Mouse (Mus musculus) liver, postnatal 0 days (tissue): ENCODE data around the gene Csad.

Experiments
- CTCF ChIP-seq: sonication (generic); IDR thresholded peaks from 2 replicates; pipeline ENCODE4 v1.5.1; 2016; ENCODE audit warnings: antibody characterized with exemption, low read depth
- EP300 ChIP-seq: IDR thresholded peaks from 2 replicates; pipeline ENCODE4 v1.6.1; 2016; ENCODE audit warnings: antibody characterized with exemption, low read depth, mild to moderate bottlenecking

- TF ChIP-seq CTCF (no peak), EP300 (no peak)
These were observed 42.3 kb upstream of the Csad start for GRCm38 (mm10) chr15:102246866-102247251.
